Mouse (Mus musculus) left cerebral cortex, postnatal 10 days (tissue): Measurements from ENCODE around the gene Kcne1. TPM values are rescaled to one million over a fixed set of nuclear protein-coding genes. Genes with fewer than 3 reads are reported as not detected.

Source experiments
- DNase-seq, 2 experiments: peaks; one replicate each; pipeline ENCODE4 v3.0.0; 2021 to 2022; ENCODE audit warnings: low spot score in 2 of 2, mixed read lengths in 1 of 2; ENCODE audit errors: extremely low spot score in 1 of 2
- intact Hi-C: fragments of 180-260 bp; cut with DNase I; formaldehyde crosslinking; loops from one replicate; pipeline ENCODE4 v1.15.1; 2025
- total RNA-seq, 2 experiments: library from RNA; stranded (reverse); gene quantifications; 2 replicates each; pipeline ENCODE4 v1.2.3; 2021

Kcne1 gene
- total RNA-seq, 2 experiments from 2014 or later, result not detected

DNA sequence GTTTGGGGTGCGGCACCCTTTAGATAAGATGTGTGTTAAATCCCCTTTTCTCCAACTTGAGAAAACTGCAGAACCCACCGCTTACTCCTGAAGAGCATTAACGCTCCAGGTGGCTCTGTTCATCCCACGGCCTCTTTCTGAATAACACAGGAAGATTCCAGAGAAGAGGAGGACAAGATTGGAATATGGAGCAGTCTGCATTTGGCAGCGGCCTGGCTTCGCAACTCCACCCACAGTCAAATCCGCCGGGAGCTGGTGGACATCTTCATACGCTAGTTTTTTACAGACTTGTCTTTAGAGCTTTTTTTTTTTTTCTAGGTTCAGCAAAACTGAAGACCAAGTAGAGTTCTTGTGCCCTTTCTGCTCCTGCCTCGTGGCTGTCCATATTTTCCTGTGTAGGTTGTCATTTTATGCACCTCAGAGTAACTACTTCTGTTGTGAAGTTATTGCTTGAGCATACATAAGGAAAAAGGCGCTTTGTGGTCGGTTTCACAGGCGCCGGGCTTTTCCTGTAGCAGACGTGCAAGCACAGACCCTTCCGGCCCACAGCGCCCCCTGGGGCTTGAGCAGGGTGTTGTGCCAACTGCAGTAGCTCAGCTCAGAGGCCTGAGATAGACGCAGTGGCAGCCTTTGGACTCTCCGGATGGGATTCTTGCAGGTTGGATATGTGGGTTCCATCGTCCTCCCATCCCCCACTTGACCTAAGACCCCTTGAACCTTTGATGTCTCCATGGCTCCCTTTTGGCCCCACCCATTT, 39.7 kb downstream of the Kcne1 start:
- intact Hi-C loops, result loop anchor here (10.0 kb wide), 1 partner anchor 1225 kb away; no protein-coding TSS in a partner anchor
- peak in 1 of 2 experiments; percentile 85 for DNase-seq

- intact Hi-C loops, result loop anchor here (10.0 kb wide), 1 partner anchor 1229 kb away; no protein-coding TSS in a partner anchor
- no peak for DNase-seq
Observed at GRCm38 (mm10) chr16:92316049-92316738, 43.1 kb downstream of the Kcne1 start.

DNA sequence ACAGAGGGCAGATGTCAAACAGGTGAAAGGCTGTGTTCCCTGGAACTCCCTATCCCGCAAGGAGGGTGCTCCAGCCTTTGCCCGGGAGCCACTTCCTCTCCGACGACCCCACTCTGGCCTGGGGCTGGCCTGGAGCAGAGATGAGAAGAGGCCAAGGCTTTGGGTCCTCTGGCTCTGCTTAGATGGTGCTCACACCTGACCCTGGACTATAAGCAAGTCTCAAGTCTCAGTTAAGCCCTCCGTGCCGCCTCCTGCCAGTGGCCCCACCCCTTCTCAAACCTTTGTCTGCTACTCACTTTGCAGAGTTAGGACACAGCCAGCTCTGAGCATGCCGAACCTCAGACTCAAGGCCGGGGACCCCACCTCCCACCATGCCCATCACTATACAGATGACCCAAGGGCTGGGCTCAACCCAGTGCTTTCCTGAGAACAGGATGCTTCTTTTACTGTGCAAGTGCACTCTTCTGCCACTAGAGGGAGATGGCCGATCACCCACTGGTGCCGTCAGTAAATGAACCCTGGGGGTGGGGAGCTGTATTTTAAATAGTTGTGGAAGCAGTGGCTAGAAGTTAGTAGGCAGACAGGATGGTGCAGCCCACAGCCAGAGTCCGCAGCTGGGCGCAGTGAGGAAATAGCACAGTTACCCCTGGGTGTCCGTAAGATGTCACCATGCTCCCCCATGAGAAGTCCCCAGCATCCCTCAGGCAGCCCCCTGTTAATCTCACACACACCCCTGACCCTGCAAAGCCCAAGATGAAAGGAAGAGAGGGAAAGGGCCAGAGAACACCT, 45.1 kb downstream of the Kcne1 start:
- peak; percentile 51 to 57 for DNase-seq
- intact Hi-C loops, result loop anchor here (10.0 kb wide), 1 partner anchor 1231 kb away; no protein-coding TSS in a partner anchor

- intact Hi-C loops, result no loop called here
- no peak for DNase-seq
Observed at GRCm38 (mm10) chr16:92309126-92309525, 50.1 kb downstream of the Kcne1 start.

DNA sequence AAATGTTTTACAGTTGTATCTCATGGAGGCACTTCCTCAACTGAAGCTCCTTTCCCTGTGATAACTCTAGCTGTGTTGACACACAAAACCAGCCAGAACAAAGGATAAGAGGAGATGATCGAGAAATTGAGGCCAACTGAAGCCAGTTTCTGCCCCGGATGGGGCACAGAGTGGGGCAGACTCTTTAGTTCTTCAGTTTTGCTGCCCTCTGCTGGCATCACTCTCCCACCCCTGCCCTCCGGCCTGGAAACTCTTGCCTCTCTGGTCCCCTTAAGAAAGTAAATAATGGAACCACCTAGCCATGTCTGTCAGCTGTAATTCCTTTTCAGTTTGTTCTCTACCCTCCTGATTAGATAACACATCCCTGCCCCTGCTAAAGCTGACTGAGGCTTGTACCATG, 51.3 kb downstream of the Kcne1 start:
- DNase-seq, result no peak
- intact Hi-C loops, result no loop called here

DNA sequence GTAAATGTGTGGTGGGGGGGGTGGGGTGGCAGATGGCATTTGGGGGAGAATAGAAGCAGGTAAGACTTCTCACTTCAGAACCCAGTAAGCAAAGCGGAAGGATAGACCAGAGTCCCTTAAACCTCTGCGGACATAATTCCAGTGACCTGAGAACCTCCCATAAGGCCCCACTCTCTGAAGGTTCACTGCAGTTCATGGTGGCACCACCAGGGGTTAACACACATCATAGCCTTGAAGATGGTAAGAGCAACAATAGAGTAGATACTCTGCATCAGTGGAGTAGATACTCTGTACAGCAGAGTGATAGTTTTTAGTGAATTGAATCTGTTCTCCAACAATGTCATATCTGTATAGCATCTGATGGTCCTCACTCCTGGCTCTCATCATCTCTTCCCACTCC, 53.7 kb downstream of the Kcne1 start:
- no peak for DNase-seq
- intact Hi-C loops, result no loop called here

- no peak for DNase-seq
- intact Hi-C loops, result no loop called here
Observed at GRCm38 (mm10) chr16:92302506-92302905, 56.8 kb downstream of the Kcne1 start.

GRCm38 (mm10) chr16:92301989-92302388, 57.3 kb downstream of the Kcne1 start:
- intact Hi-C loops, result no loop called here
- DNase-seq, result no peak

GRCm38 (mm10) chr16:92301412-92301806, 57.9 kb downstream of the Kcne1 start:
- intact Hi-C loops, result no loop called here
- DNase-seq, result no peak

GRCm38 (mm10) chr16:92300649-92301411, 58.4 kb downstream of the Kcne1 start, which contains the start of gene Smim11:
TSS of gene Smim11 (plus strand) at chr16:92301286.
- intact Hi-C loops, result no loop called here

More at GRCm38 (mm10) chr16:92300649-92301411, 58.4 kb downstream of the Kcne1 start, which contains the start of gene Smim11:
- DNase-seq, result peak; percentile 95 to 96

Other genes starting within 250 kb of the Kcne1 start
- under 1 TPM; 0.21 to 0.34 TPM for gene Kcne2, start 67.1 kb downstream of the Kcne1 start, total RNA-seq
- gene Smim11, start 58.2 kb downstream of the Kcne1 start, total RNA-seq, result 10 to 100 TPM; 13.3 to 13.6 TPM
- gene Fam243, start 38.0 kb downstream of the Kcne1 start, total RNA-seq, result not detected
- gene Rcan1, start 111.4 kb upstream of the Kcne1 start, total RNA-seq, result 10 to 100 TPM; 49.3 to 53.5 TPM
- under 1 TPM; 0.53 to 0.77 TPM for gene Clic6, start 126.3 kb upstream of the Kcne1 start, total RNA-seq